Mouse (Mus musculus) kidney, adult 2 months (tissue): Measurements from ENCODE around the gene Pdlim4.

Experiments used
- CTCF ChIP-seq: fragments of 200-500 bp; conservative IDR thresholded peaks from 2 replicates; pipeline ENCODE4 v1.5.1; 2011; ENCODE audit warnings: low read depth, mild to moderate bottlenecking, control low read depth, low read length, moderate library complexity, mixed read lengths; ENCODE audit not compliant: insufficient read depth, insufficient read length
- POLR2A ChIP-seq: fragments of 200-500 bp; IDR thresholded peaks from one replicate; pipeline ENCODE4 v1.6.1; 2011; ENCODE audit warnings: low read depth, low read length, control low read depth

DNA sequence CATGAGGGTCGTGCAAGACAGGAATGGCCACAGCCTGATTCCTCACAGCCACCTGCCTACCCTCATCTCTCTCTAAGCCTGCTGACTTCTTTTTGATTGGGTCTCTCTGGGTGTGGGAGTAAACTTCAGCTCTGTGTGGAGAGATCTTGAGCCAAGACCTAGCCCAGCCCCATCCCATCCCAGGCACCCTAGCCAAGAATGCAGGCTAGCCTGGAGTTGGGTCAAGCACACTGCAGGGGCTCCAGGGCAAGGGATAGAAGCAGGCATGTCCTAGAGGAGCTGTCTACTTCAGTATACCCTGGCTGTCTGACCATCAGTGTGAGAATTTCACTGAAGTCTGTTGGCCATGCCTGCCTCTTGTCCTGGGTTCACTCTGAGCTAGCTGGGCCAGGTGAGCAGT lies 9.3 kb downstream of the Pdlim4 start:
- TF ChIP-seq CTCF (no peak), POLR2A (no peak)
